Mouse (Mus musculus): ENCODE measurements around the gene Ctnnd2. TPM values are rescaled to one million over a fixed set of nuclear protein-coding genes. Genes with fewer than 3 reads are reported as not detected.

Ctnnd2 gene
- polyA plus RNA-seq, 1 experiment from 2014 or later: 81.5 TPM

DNA sequence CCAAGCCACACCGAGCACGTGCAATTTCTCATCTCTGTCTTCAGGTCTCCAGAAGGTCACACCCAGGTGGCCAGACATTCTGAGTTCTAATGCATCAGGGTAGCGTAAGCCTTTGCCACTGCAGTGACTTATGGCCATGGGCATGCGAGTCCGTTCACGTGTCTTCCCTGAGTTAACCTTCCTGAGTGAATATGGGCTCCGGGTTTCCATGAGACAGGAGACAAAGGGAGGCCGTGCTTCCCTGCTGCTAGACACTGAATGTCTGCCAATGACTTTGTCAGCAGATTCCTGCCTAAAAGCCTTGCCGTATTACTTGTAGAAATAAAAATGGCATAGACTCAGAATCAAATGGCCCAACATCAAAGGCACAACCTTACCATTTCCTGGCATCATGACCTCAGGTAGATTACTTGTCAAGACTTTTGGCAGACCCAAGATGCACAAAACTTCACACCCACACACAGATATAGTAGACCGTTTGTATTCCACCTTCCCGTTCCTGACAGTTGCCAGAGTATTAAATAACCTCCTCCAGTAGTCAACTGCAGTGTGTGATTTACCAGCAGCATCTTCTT, 804.9 kb downstream of the Ctnnd2 start:
- Histone ChIP-seq H3K4me3 (ENCODE audit: low read depth, low read length) (no peak overlapping the region), H3K36me3 (ENCODE audit: control insufficient read depth, insufficient read depth, low read length) (no peaks in the 10 kb centered on the region), H3K27ac (ENCODE audit: low read depth, low read length) (no peak overlapping the region), H3K4me2 (ENCODE audit: low read depth, low read length) (no peak overlapping the region), H3K9ac (replicated peaks; ENCODE audit: low read depth, low read length) (no peak overlapping the region), H3K9me3 (ENCODE audit: control insufficient read depth, low read length) (no peaks in the 10 kb centered on the region), H3K4me1 (ENCODE audit: control insufficient read depth, insufficient read depth, low read length) (0 out of 2 replicates have a peak, but pooled peaks cover 2% of the 10 kb centered on the region), H3K27me3 (ENCODE audit: control insufficient read depth, insufficient read depth, low read length) (no peaks in the 10 kb centered on the region)
- no peak for ATAC-seq (ENCODE audit: low read depth)
- WGBS: 73% methylated on average over 11 of the region's 11 CpGs

- H3K36me3 ChIP-seq (ENCODE audit: control insufficient read depth, insufficient read depth, low read length): no peaks in the 10 kb centered on the region
- H3K27ac ChIP-seq (ENCODE audit: low read depth, low read length): no peak overlapping the region
- H3K4me3 ChIP-seq (ENCODE audit: low read depth, low read length): no peak overlapping the region
- no peak overlapping the region for H3K4me2 ChIP-seq (ENCODE audit: low read depth, low read length)
- no peaks in the 10 kb centered on the region for H3K9me3 ChIP-seq (ENCODE audit: control insufficient read depth, low read length)
- 88% methylated on average over 2 of the region's 2 CpGs for WGBS
- ATAC-seq (ENCODE audit: low read depth): no peak
- H3K9ac ChIP-seq (replicated peaks; ENCODE audit: low read depth, low read length): no peak overlapping the region
- H3K27me3 ChIP-seq (ENCODE audit: control insufficient read depth, insufficient read depth, low read length): no peaks in the 10 kb centered on the region
- no peaks in the 10 kb centered on the region for H3K4me1 ChIP-seq (ENCODE audit: control insufficient read depth, insufficient read depth, low read length)
Observed at GRCm38 (mm10) chr15:30986890-30987289, 814.5 kb downstream of the Ctnnd2 start.

DNA sequence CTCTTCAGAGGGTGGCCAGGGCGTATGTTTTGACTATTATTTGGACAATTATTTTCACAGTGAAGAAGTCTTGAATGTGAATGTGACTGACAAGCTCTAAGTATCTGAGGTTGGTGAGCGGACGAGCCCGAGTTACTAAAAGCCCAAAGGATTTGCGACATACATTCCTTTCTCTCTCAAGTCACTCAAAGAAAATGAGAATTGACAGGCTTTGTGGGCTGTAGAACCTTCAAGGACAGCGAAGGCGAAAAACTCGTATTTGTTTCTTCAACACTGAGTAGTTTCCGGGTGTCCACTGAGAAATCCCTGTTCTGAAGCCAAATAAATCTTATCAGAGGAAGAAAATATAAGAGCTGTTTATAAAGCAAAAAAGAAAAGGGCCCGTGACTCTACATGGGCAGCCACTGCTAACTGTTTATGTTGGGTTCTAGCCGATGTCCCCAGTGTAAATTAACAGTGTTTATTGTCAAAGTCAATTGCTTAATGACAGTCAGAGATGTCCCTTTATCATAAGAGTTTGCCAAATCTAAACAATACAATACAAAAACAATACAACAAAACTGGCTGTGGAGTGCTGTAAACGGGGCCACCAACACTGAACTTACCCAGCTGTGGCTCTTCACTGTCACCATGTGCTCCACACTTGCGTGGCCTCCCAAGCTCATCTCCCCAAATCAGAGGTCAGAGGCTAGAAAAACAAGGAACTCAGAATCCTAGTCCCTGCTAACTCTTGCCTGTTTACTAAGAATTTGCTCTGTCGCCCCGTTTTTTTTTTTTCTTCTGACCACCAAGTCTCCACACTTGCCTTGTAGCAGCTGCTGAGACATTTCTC, 818.2 kb downstream of the Ctnnd2 start:
- no peaks in the 10 kb centered on the region for H3K36me3 ChIP-seq (ENCODE audit: control insufficient read depth, insufficient read depth, low read length)
- ATAC-seq (ENCODE audit: low read depth): no peak
- no peak overlapping the region for H3K4me3 ChIP-seq (ENCODE audit: low read depth, low read length)
- H3K9me3 ChIP-seq (ENCODE audit: control insufficient read depth, low read length): no peaks in the 10 kb centered on the region
- H3K27ac ChIP-seq (ENCODE audit: low read depth, low read length): no peak overlapping the region
- H3K9ac ChIP-seq (replicated peaks; ENCODE audit: low read depth, low read length): no peak overlapping the region
- WGBS: 77% methylated on average over 15 of the region's 15 CpGs
- H3K4me2 ChIP-seq (ENCODE audit: low read depth, low read length): no peak overlapping the region
- H3K4me1 ChIP-seq (ENCODE audit: control insufficient read depth, insufficient read depth, low read length): no peaks in the 10 kb centered on the region
- H3K27me3 ChIP-seq (ENCODE audit: control insufficient read depth, insufficient read depth, low read length): no peaks in the 10 kb centered on the region

DNA sequence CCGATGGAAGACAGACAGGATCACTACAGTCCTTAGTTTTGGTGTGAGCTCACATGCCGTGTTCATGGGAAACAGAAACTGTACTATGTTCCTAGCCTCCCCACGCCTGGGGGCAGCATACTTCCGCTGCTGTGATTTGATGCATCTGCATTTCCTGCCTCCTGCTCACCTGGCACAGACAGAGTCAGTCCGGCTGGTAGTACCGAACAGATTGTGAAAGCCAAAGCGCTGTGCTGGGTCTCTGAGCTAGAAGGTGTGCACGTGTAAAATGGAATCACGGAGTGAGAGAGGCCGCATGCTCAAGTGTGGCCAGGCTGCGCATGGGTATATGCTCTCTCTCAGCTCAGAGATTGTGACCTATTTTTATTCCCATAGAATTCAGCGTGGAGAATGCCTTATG, 820.0 kb downstream of the Ctnnd2 start:
- no peak for ATAC-seq (ENCODE audit: low read depth)
- no peaks in the 10 kb centered on the region for H3K27me3 ChIP-seq (ENCODE audit: control insufficient read depth, insufficient read depth, low read length)
- H3K9ac ChIP-seq (replicated peaks; ENCODE audit: low read depth, low read length): no peak overlapping the region
- no peak overlapping the region for H3K4me2 ChIP-seq (ENCODE audit: low read depth, low read length)
- WGBS: 86% methylated on average over 12 of the region's 12 CpGs
- H3K36me3 ChIP-seq (ENCODE audit: control insufficient read depth, insufficient read depth, low read length): no peaks in the 10 kb centered on the region
- H3K27ac ChIP-seq (ENCODE audit: low read depth, low read length): no peak overlapping the region
- no peak overlapping the region for H3K4me3 ChIP-seq (ENCODE audit: low read depth, low read length)
- no peaks in the 10 kb centered on the region for H3K4me1 ChIP-seq (ENCODE audit: control insufficient read depth, insufficient read depth, low read length)
- no peaks in the 10 kb centered on the region for H3K9me3 ChIP-seq (ENCODE audit: control insufficient read depth, low read length)

DNA sequence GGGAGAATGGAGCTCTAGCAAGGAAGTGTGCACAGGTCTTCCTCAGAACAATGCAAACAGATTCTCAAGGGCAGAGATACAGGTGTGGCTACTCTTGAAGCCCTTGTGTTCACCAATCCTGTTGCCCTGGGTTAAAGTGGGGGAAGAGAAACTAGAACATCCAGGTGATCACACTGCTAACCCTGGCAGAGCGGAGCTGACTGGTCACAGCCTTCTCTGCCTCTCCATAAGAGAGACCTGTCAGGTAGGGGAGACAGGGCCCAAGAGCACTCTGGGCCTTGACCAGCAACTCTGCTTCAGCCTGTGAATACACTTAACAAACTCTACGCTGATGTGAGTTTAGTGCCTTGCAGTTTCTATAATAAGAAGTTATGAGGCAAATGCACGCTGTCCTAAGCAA, 820.5 kb downstream of the Ctnnd2 start:
- Histone ChIP-seq H3K27me3 (ENCODE audit: control insufficient read depth, insufficient read depth, low read length) (no peaks in the 10 kb centered on the region), H3K36me3 (ENCODE audit: control insufficient read depth, insufficient read depth, low read length) (no peaks in the 10 kb centered on the region), H3K4me2 (ENCODE audit: low read depth, low read length) (no peak overlapping the region), H3K9ac (replicated peaks; ENCODE audit: low read depth, low read length) (no peak overlapping the region), H3K9me3 (ENCODE audit: control insufficient read depth, low read length) (no peaks in the 10 kb centered on the region), H3K4me3 (ENCODE audit: low read depth, low read length) (no peak overlapping the region), H3K4me1 (ENCODE audit: control insufficient read depth, insufficient read depth, low read length) (no peaks in the 10 kb centered on the region), H3K27ac (ENCODE audit: low read depth, low read length) (no peak overlapping the region)
- 85% methylated on average over 3 of the region's 3 CpGs for WGBS
- no peak for ATAC-seq (ENCODE audit: low read depth)

GRCm38 (mm10) chr15:30995346-30995745, 823.0 kb downstream of the Ctnnd2 start:
- Histone ChIP-seq H3K4me3 (ENCODE audit: low read depth, low read length) (no peak overlapping the region), H3K27ac (ENCODE audit: low read depth, low read length) (no peak overlapping the region), H3K4me1 (ENCODE audit: control insufficient read depth, insufficient read depth, low read length) (no peaks in the 10 kb centered on the region), H3K27me3 (ENCODE audit: control insufficient read depth, insufficient read depth, low read length) (no peaks in the 10 kb centered on the region), H3K36me3 (ENCODE audit: control insufficient read depth, insufficient read depth, low read length) (no peaks in the 10 kb centered on the region), H3K9ac (replicated peaks; ENCODE audit: low read depth, low read length) (no peak overlapping the region), H3K9me3 (ENCODE audit: control insufficient read depth, low read length) (no peaks in the 10 kb centered on the region), H3K4me2 (ENCODE audit: low read depth, low read length) (no peak overlapping the region)
- 78% methylated on average over 3 of the region's 3 CpGs for WGBS
- ATAC-seq (ENCODE audit: low read depth): no peak

DNA sequence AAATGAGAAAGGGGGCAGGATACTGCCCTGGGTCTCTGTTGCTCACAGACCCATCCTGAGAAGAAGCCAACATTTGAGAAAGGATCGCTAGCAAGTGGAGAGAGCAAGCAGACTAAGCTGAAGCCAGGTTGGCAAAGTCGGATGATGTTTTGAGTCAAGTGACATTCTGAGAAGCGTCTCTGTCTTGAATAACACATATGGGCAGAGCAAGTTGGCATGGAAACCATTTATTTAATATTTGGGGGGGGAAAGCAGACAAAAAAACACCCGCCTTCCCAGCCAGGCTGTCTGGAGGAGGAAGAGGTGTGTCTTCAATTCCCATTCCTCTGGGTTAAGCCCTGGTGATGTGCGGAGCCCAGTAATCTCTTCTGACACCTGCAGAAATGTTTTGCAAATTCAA, 832.1 kb downstream of the Ctnnd2 start:
- no peaks in the 10 kb centered on the region for H3K27me3 ChIP-seq (ENCODE audit: control insufficient read depth, insufficient read depth, low read length)
- no peak overlapping the region for H3K4me3 ChIP-seq (ENCODE audit: low read depth, low read length)
- H3K27ac ChIP-seq (ENCODE audit: low read depth, low read length): no peak overlapping the region
- H3K9me3 ChIP-seq (ENCODE audit: control insufficient read depth, low read length): no peaks in the 10 kb centered on the region
- no peaks in the 10 kb centered on the region for H3K36me3 ChIP-seq (ENCODE audit: control insufficient read depth, insufficient read depth, low read length)
- no peak for ATAC-seq (ENCODE audit: low read depth)
- no peak overlapping the region for H3K4me2 ChIP-seq (ENCODE audit: low read depth, low read length)
- H3K9ac ChIP-seq (replicated peaks; ENCODE audit: low read depth, low read length): no peak overlapping the region
- 96% methylated on average over 5 of the region's 5 CpGs for WGBS
- no peaks in the 10 kb centered on the region for H3K4me1 ChIP-seq (ENCODE audit: control insufficient read depth, insufficient read depth, low read length)

- Histone ChIP-seq H3K4me1 (ENCODE audit: control insufficient read depth, insufficient read depth, low read length) (no peaks in the 10 kb centered on the region), H3K36me3 (ENCODE audit: control insufficient read depth, insufficient read depth, low read length) (no peaks in the 10 kb centered on the region), H3K9me3 (ENCODE audit: control insufficient read depth, low read length) (no peaks in the 10 kb centered on the region), H3K27me3 (ENCODE audit: control insufficient read depth, insufficient read depth, low read length) (no peaks in the 10 kb centered on the region), H3K9ac (replicated peaks; ENCODE audit: low read depth, low read length) (no peak overlapping the region), H3K4me3 (ENCODE audit: low read depth, low read length) (no peak overlapping the region), H3K27ac (ENCODE audit: low read depth, low read length) (no peak overlapping the region), H3K4me2 (ENCODE audit: low read depth, low read length) (no peak overlapping the region)
- ATAC-seq (ENCODE audit: low read depth): no peak
- WGBS: 81% methylated on average over 8 of the region's 8 CpGs
Observed at GRCm38 (mm10) chr15:31004976-31005375, 832.6 kb downstream of the Ctnnd2 start.

DNA sequence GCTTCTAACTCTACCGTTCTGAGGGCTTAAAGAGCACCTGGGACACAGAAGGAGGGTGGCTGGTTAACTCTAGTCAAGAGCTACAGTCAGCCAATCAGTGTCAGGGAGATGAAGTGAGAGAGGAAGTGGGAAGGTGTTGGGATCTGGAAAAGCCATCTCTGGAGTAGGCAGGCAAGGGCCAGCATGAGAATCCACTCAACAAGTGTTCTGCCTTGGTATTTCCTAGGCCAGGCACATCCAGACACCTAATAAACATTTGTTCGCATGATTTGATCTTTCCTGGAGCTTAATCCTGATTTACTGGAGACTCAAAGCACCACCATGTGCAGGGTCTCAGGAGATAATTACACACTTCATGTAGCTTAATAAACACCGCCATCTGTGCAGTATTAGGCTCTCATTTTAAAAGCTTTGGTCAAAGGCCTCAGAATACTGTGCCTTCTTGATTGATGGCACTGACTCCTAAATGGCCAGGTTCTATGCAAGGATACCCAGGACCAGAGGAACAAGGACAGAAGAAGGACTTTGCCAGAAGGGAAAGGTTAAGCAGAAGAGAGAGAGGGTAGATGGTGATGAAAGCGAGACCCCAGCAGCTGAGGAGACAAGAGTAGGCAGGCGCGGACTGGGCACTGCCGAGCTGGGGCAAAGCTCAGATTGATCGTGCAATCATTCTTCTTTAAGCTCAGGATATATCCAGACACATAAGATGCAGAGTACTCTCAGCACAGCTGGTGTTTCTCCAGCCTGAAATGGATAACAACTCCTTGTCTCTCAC, 833.8 kb downstream of the Ctnnd2 start:
- Histone ChIP-seq H3K27me3 (ENCODE audit: control insufficient read depth, insufficient read depth, low read length) (no peaks in the 10 kb centered on the region), H3K4me3 (ENCODE audit: low read depth, low read length) (no peak overlapping the region), H3K4me2 (ENCODE audit: low read depth, low read length) (no peak overlapping the region), H3K9me3 (ENCODE audit: control insufficient read depth, low read length) (no peaks in the 10 kb centered on the region), H3K27ac (ENCODE audit: low read depth, low read length) (no peak overlapping the region), H3K36me3 (ENCODE audit: control insufficient read depth, insufficient read depth, low read length) (no peaks in the 10 kb centered on the region), H3K4me1 (ENCODE audit: control insufficient read depth, insufficient read depth, low read length) (no peaks in the 10 kb centered on the region), H3K9ac (replicated peaks; ENCODE audit: low read depth, low read length) (no peak overlapping the region)
- ATAC-seq (ENCODE audit: low read depth): peak; percentile 66; the same call in 1 of the 2 replicates
- WGBS: 71% methylated on average over 8 of the region's 8 CpGs
